Mouse (Mus musculus): ENCODE results near the gene Sec22c. TPM values are rescaled to one million over a fixed set of nuclear protein-coding genes. Genes with fewer than 3 reads are reported as not detected.
A peak's percentile ranks its signal among the peaks of the same experiment; 100 is the strongest.

Gene Sec22c
- total RNA-seq, 1 experiment from 2014 or later = 1.1 TPM

- no peak for ATAC-seq (replicated peaks; ENCODE audit: insufficient number of reproducible peaks, low FRiP score, low TSS enrichment, poor library complexity, severe bottlenecking)
Measured at GRCm38 (mm10) chr9:121664104-121664503, 41.2 kb downstream of the Sec22c start.

GRCm38 (mm10) chr9:121663467-121663866, 41.8 kb downstream of the Sec22c start:
- ATAC-seq (replicated peaks; ENCODE audit: insufficient number of reproducible peaks, low FRiP score, low TSS enrichment, poor library complexity, severe bottlenecking) = no peak

- ATAC-seq (replicated peaks; ENCODE audit: insufficient number of reproducible peaks, low FRiP score, low TSS enrichment, poor library complexity, severe bottlenecking) = no peak
Measured at GRCm38 (mm10) chr9:121659791-121660190, 45.5 kb downstream of the Sec22c start.

GRCm38 (mm10) chr9:121658248-121658647, 47.0 kb downstream of the Sec22c start:
- ATAC-seq (replicated peaks; ENCODE audit: insufficient number of reproducible peaks, low FRiP score, low TSS enrichment, poor library complexity, severe bottlenecking) = no peak

- ATAC-seq (replicated peaks; ENCODE audit: insufficient number of reproducible peaks, low FRiP score, low TSS enrichment, poor library complexity, severe bottlenecking) = no peak
Measured at GRCm38 (mm10) chr9:121657143-121657542, 48.1 kb downstream of the Sec22c start.

- no peak for ATAC-seq (replicated peaks; ENCODE audit: insufficient number of reproducible peaks, low FRiP score, low TSS enrichment, poor library complexity, severe bottlenecking)
Measured at GRCm38 (mm10) chr9:121656322-121656721, 49.0 kb downstream of the Sec22c start.

GRCm38 (mm10) chr9:121653668-121654067, 51.6 kb downstream of the Sec22c start:
- ATAC-seq (replicated peaks; ENCODE audit: insufficient number of reproducible peaks, low FRiP score, low TSS enrichment, poor library complexity, severe bottlenecking) = no peak

GRCm38 (mm10) chr9:121647026-121647425, 58.3 kb downstream of the Sec22c start:
- no peak for ATAC-seq (replicated peaks; ENCODE audit: insufficient number of reproducible peaks, low FRiP score, low TSS enrichment, poor library complexity, severe bottlenecking)

- no peak for ATAC-seq (replicated peaks; ENCODE audit: insufficient number of reproducible peaks, low FRiP score, low TSS enrichment, poor library complexity, severe bottlenecking)
Measured at GRCm38 (mm10) chr9:121644855-121645254, 60.4 kb downstream of the Sec22c start.

- ATAC-seq (replicated peaks; ENCODE audit: insufficient number of reproducible peaks, low FRiP score, low TSS enrichment, poor library complexity, severe bottlenecking) = 0 out of 2 replicates have a peak, but pooled peaks have one; percentile 1
Measured at GRCm38 (mm10) chr9:121642401-121643181, 62.7 kb downstream of the Sec22c start, which contains the start of gene Vipr1. TSS of gene Vipr1 (plus strand) at chr9:121642716.

- no peak for ATAC-seq (replicated peaks; ENCODE audit: insufficient number of reproducible peaks, low FRiP score, low TSS enrichment, poor library complexity, severe bottlenecking)
Measured at GRCm38 (mm10) chr9:121642001-121642400, 63.3 kb downstream of the Sec22c start, which contains the start of gene Lyzl4. TSS of gene Lyzl4 (minus strand) at chr9:121642096.

- no peak for ATAC-seq (replicated peaks; ENCODE audit: insufficient number of reproducible peaks, low FRiP score, low TSS enrichment, poor library complexity, severe bottlenecking)
Measured at GRCm38 (mm10) chr9:121641235-121641915, 63.9 kb downstream of the Sec22c start.

- no peak for ATAC-seq (replicated peaks; ENCODE audit: insufficient number of reproducible peaks, low FRiP score, low TSS enrichment, poor library complexity, severe bottlenecking)
Measured at GRCm38 (mm10) chr9:121639790-121640189, 65.5 kb downstream of the Sec22c start.

GRCm38 (mm10) chr9:121635835-121636576, 69.3 kb downstream of the Sec22c start:
- ATAC-seq (replicated peaks; ENCODE audit: insufficient number of reproducible peaks, low FRiP score, low TSS enrichment, poor library complexity, severe bottlenecking) = no peak

GRCm38 (mm10) chr9:121633306-121633705, 72.0 kb downstream of the Sec22c start:
- no peak for ATAC-seq (replicated peaks; ENCODE audit: insufficient number of reproducible peaks, low FRiP score, low TSS enrichment, poor library complexity, severe bottlenecking)

GRCm38 (mm10) chr9:121632891-121633290, 72.4 kb downstream of the Sec22c start:
- no peak for ATAC-seq (replicated peaks; ENCODE audit: insufficient number of reproducible peaks, low FRiP score, low TSS enrichment, poor library complexity, severe bottlenecking)

- ATAC-seq (replicated peaks; ENCODE audit: insufficient number of reproducible peaks, low FRiP score, low TSS enrichment, poor library complexity, severe bottlenecking) = no peak; the same call in 1 of the 2 replicates
Measured at GRCm38 (mm10) chr9:121631946-121632345, 73.3 kb downstream of the Sec22c start.

- ATAC-seq (replicated peaks; ENCODE audit: insufficient number of reproducible peaks, low FRiP score, low TSS enrichment, poor library complexity, severe bottlenecking) = no peak
Measured at GRCm38 (mm10) chr9:121630627-121631026, 74.7 kb downstream of the Sec22c start.

Measured in monocyte, adult 5-6 weeks (primary cell).